Mouse (Mus musculus) left cerebral cortex, adult 2 months (tissue): ENCODE measurements around the gene AI481877. TPM values are rescaled to one million over a fixed set of nuclear protein-coding genes. Genes with fewer than 3 reads are reported as not detected.
"Not testable (repeated sequence)": the region's sequence is repeated elsewhere in the genome, so short reads cannot be mapped to it uniquely, and the experiment has no call there.

ENCODE experiments used
- DNase-seq, 2 experiments: peaks; one replicate each; pipeline ENCODE4 v3.0.0; 2021 to 2022; ENCODE audit warnings: low spot score in 2 of 2, mixed read lengths in 1 of 2; ENCODE audit errors: extremely low spot score in 1 of 2
- H3K27ac ChIP-seq: fragments of 200-600 bp; 2 replicates; pipeline ENCODE4 v1.8.1; 2022
- H3K4me3 ChIP-seq: fragments of 200-600 bp; 2 replicates; pipeline ENCODE4 v1.8.1; 2022
- CTCF ChIP-seq: fragments of 200-600 bp; IDR thresholded peaks from 2 replicates; pipeline ENCODE4 v1.8.1; 2022; ENCODE audit warnings: antibody characterized with exemption, mild to moderate bottlenecking, moderate library complexity
- intact Hi-C: fragments of 180-260 bp; cut with DNase I; formaldehyde crosslinking; loops from one replicate; pipeline ENCODE4 v1.15.1; 2025
- long read RNA-seq, 2 experiments: library from polyadenylated mRNA; stranded (forward); transcript quantifications; one replicate each; pipeline ENCODE4 v2.0.0; 2021; ENCODE audit warnings: borderline mapping rate in 2 of 2
- total RNA-seq, 2 experiments: library from RNA; stranded (reverse); gene quantifications; 2 replicates each; pipeline ENCODE4 v1.2.3; 2021

Gene AI481877
- total RNA-seq = not detected
- long read RNA-seq, experiment 1, partial matches to known transcripts = 0 of 1 reads
- long read RNA-seq, experiment 1, other reads (novel, unspliced or antisense) = 1 of 1 reads
- long read RNA-seq, experiment 2, partial matches to known transcripts = 0 of 2 reads
- long read RNA-seq, experiment 2, other reads (novel, unspliced or antisense) = 2 of 2 reads

- intact Hi-C loops, H3K27ac ChIP-seq, H3K4me3 ChIP-seq, DNase-seq: not testable (repeated sequence)
Observed at GRCm38 (mm10) chr4:59138507-59139033, at the start of gene AI481877. Gene AI481877 (minus strand): TSS chr4:59138983.

- intact Hi-C loops = loop anchor here (2.0 to 10.0 kb wide), 3 partner anchors 154 to 379 kb away; partner anchors contain the start of gene Gng10
- DNase-seq = no peak
- Histone ChIP-seq H3K27ac (peak overlapping the region; percentile 82; the same call in 1 of the 2 replicates), H3K4me3 (peak overlapping the region; percentile 89)
- TF ChIP-seq CTCF = no peak
Observed at GRCm38 (mm10) chr4:59188474-59188801, 49.7 kb upstream of the AI481877 start.

- peak; percentile 69 for TF ChIP-seq CTCF
- intact Hi-C loops = loop anchor here (1.0 to 10.0 kb wide), 3 partner anchors 91 to 380 kb away; no protein-coding TSS in a partner anchor
- no peak overlapping the region for H3K27ac ChIP-seq
- no peak overlapping the region for H3K4me3 ChIP-seq
- peak; percentile 21 to 33 for DNase-seq
Observed at GRCm38 (mm10) chr4:59187289-59187688, 48.5 kb upstream of the AI481877 start.

- DNase-seq = no peak
- Histone ChIP-seq H3K27ac (no peak overlapping the region), H3K4me3 (no peak overlapping the region)
- no peak for TF ChIP-seq CTCF
- intact Hi-C loops = loop anchor here (5.0 to 10.0 kb wide), 2 partner anchors 159 to 382 kb away; no protein-coding TSS in a partner anchor
Observed at GRCm38 (mm10) chr4:59185671-59186070, 46.9 kb upstream of the AI481877 start.

GRCm38 (mm10) chr4:59181320-59182271 lies 42.8 kb upstream of the AI481877 start:
- no peak for TF ChIP-seq CTCF
- DNase-seq = no peak
- intact Hi-C loops = loop anchor here (10.0 kb wide), 1 partner anchor 163 kb away; no protein-coding TSS in a partner anchor
- Histone ChIP-seq H3K27ac (no peak overlapping the region), H3K4me3 (no peak overlapping the region)

- no peak for TF ChIP-seq CTCF
- Histone ChIP-seq H3K4me3 (no peak overlapping the region), H3K27ac (no peak overlapping the region)
- DNase-seq = no peak
- intact Hi-C loops = no loop called here
Observed at GRCm38 (mm10) chr4:59177566-59177965, 38.8 kb upstream of the AI481877 start.

- TF ChIP-seq CTCF = no peak
- intact Hi-C loops = no loop called here
- Histone ChIP-seq H3K4me3 (no peak overlapping the region), H3K27ac (no peak overlapping the region)
- DNase-seq = no peak
Observed at GRCm38 (mm10) chr4:59175929-59176328, 37.1 kb upstream of the AI481877 start.

GRCm38 (mm10) chr4:59175003-59175402 lies 36.2 kb upstream of the AI481877 start:
- no peak overlapping the region for H3K4me3 ChIP-seq
- DNase-seq = no peak
- intact Hi-C loops = no loop called here
- H3K27ac ChIP-seq = no peak overlapping the region
- TF ChIP-seq CTCF = no peak

GRCm38 (mm10) chr4:59173181-59173922 lies 34.6 kb upstream of the AI481877 start:
- intact Hi-C loops = no loop called here
- no peak for TF ChIP-seq CTCF
- no peak for DNase-seq
- Histone ChIP-seq H3K27ac (no peak overlapping the region), H3K4me3 (no peak overlapping the region)

GRCm38 (mm10) chr4:59172616-59173015 lies 33.8 kb upstream of the AI481877 start:
- DNase-seq = no peak
- Histone ChIP-seq H3K27ac (no peak overlapping the region), H3K4me3 (no peak overlapping the region)
- intact Hi-C loops = no loop called here
- TF ChIP-seq CTCF = no peak

- no peak for TF ChIP-seq CTCF
- no peak overlapping the region for H3K27ac ChIP-seq
- intact Hi-C loops = no loop called here
- DNase-seq = no peak
- no peak overlapping the region for H3K4me3 ChIP-seq
Observed at GRCm38 (mm10) chr4:59169981-59170380, 31.2 kb upstream of the AI481877 start.
